Mouse (Mus musculus) liver, embryonic 14.5 days (tissue): ENCODE measurements around the gene Vars. TPM values are rescaled to one million over a fixed set of nuclear protein-coding genes. Genes with fewer than 3 reads are reported as not detected.

Experiments used
- ATAC-seq: fragments of 200-750 bp; cut with Nextera tagmentation; 2 replicates; pipeline ENCODE4 v1.8.0; 2017; ENCODE audit warnings: moderate number of reproducible peaks, mild to moderate bottlenecking, moderate library complexity; ENCODE audit not compliant: insufficient read depth
- DNase-seq, 3 experiments: peaks; one replicate each; pipeline ENCODE4 v3.0.0-alpha.2; 2012 to 2013; ENCODE audit warnings: low read depth in 3 of 3, low spot score in 3 of 3
- H3K27ac ChIP-seq: fragments of 300-500 bp; sonication (generic); 2 replicates; pipeline ENCODE4 v1.5.1; 2014; ENCODE audit warnings: moderate library complexity, mild to moderate bottlenecking, control low read depth, inconsistent platforms
- H3K27me3 ChIP-seq: fragments of 300-500 bp; sonication (generic); 2 replicates; pipeline ENCODE4 v1.6.1; 2014; ENCODE audit warnings: mild to moderate bottlenecking, low read length, moderate library complexity; ENCODE audit not compliant: control insufficient read depth, insufficient read depth
- H3K36me3 ChIP-seq: fragments of 300-500 bp; sonication (generic); replicated peaks from 2 replicates; pipeline ENCODE4 v1.6.1; 2014; ENCODE audit warnings: low read depth; ENCODE audit not compliant: control insufficient read depth, insufficient read depth
- H3K4me1 ChIP-seq, 2 experiments: fragments of 200-500 bp in 1 of 2; fragments of 300-500 bp in 1 of 2; sonication (generic) in 1 of 2; replicated peaks; 2 replicates each; pipeline ENCODE4 v1.6.1; 2012 to 2014; ENCODE audit warnings: antibody characterized with exemption in 1 of 2, inconsistent platforms in 1 of 2, low read length in 1 of 2; ENCODE audit not compliant: control insufficient read depth in 2 of 2, insufficient read depth in 2 of 2
- H3K4me2 ChIP-seq: fragments of 300-500 bp; sonication (generic); 2 replicates; pipeline ENCODE4 v1.6.1; 2014; ENCODE audit warnings: low read depth, mild to moderate bottlenecking, control low read depth, moderate library complexity
- H3K4me3 ChIP-seq, 2 experiments: fragments of 200-500 bp in 1 of 2; fragments of 300-500 bp in 1 of 2; sonication (generic) in 1 of 2; 2 replicates each; pipeline ENCODE4 v1.5.1; 2012 to 2014; ENCODE audit warnings: low read depth in 2 of 2, low read length in 2 of 2, mild to moderate bottlenecking in 2 of 2, control low read depth in 1 of 2, inconsistent platforms in 1 of 2, moderate library complexity in 1 of 2; ENCODE audit not compliant: insufficient read depth in 1 of 2
- H3K9ac ChIP-seq: fragments of 300-500 bp; sonication (generic); replicated peaks from 2 replicates; pipeline ENCODE4 v1.6.1; 2014; ENCODE audit warnings: mild to moderate bottlenecking, control low read depth, moderate library complexity
- H3K9me3 ChIP-seq: fragments of 300-500 bp; sonication (generic); 2 replicates; pipeline ENCODE4 v1.6.1; 2016; ENCODE audit warnings: low read length, mixed read lengths; ENCODE audit not compliant: control insufficient read depth
- CTCF ChIP-seq: IDR thresholded peaks from 2 replicates; pipeline ENCODE4 v1.5.1; 2016; ENCODE audit warnings: antibody characterized with exemption, low read depth, control low read depth
- EP300 ChIP-seq: IDR thresholded peaks from 2 replicates; pipeline ENCODE4 v1.6.1; 2016; ENCODE audit warnings: antibody characterized with exemption, low read depth
- WGBS: fragments of 180-500 bp; shearing (Covaris S2); extraction: QIAGEN DNeasy Blood & Tissue Kit; methylation state at CpG from one replicate; pipeline ENCODE4 v1.1.7; 2014; ENCODE audit not compliant: insufficient replicate concordance; 5-methylcytosine and 5-hydroxymethylcytosine counted together
- polyA plus RNA-seq, 2 experiments: library from polyadenylated mRNA; depleted of rRNA in 1 of 2; stranded (reverse) in 1 of 2; unstranded in 1 of 2; fragments of >200 nt; fragmentation: Nextera tagmentation in 1 of 2; extraction: Ambion mirVana in 1 of 2; gene quantifications; 2 replicates each; pipeline versions ENCODE4 v1.2.1 to v1.2.3; 2012 to 2014

The Vars gene
- polyA plus RNA-seq, 2 experiments, result 61.7 to 67.6 TPM

- DNase-seq, result no peak
These were observed 11.6 kb downstream of the Vars start for GRCm38 (mm10) chr17:35012430-35012829.

GRCm38 (mm10) chr17:35013221-35013620 is 12.4 kb downstream of the Vars start:
- ATAC-seq (no peak), DNase-seq (no peak)
- no peak for TF ChIP-seq EP300
- H3K36me3 ChIP-seq, result peaks cover 78% of the 10 kb centered on the region
- WGBS, result 74% methylated on average over 6 of the region's 6 CpGs
- no peak overlapping the region for H3K27ac ChIP-seq
- H3K4me2 ChIP-seq, result no peak overlapping the region
- H3K4me3 ChIP-seq, result no peak overlapping the region
- H3K4me1 ChIP-seq, result no peaks in the 10 kb centered on the region
- no peaks in the 10 kb centered on the region for H3K9me3 ChIP-seq
- H3K9ac ChIP-seq, result no peak overlapping the region
- no peaks in the 10 kb centered on the region for H3K27me3 ChIP-seq

More at GRCm38 (mm10) chr17:35012430-35012829, 11.6 kb downstream of the Vars start:
- no peaks in the 10 kb centered on the region for H3K4me1 ChIP-seq
- no peak for ATAC-seq
- no peak overlapping the region for H3K27ac ChIP-seq
- TF ChIP-seq EP300, result no peak
- no peak for TF ChIP-seq CTCF
- H3K4me2 ChIP-seq, result no peak overlapping the region
- H3K9me3 ChIP-seq, result no peaks in the 10 kb centered on the region
- H3K27me3 ChIP-seq, result no peaks in the 10 kb centered on the region
- peaks cover 85% of the 10 kb centered on the region for H3K36me3 ChIP-seq
- WGBS, result 84% methylated on average over 13 of the region's 13 CpGs
- no peak overlapping the region for H3K9ac ChIP-seq
- H3K4me3 ChIP-seq, result no peak overlapping the region

GRCm38 (mm10) chr17:35015296-35015695 is 14.5 kb downstream of the Vars start:
- Histone ChIP-seq H3K9me3 (no peaks in the 10 kb centered on the region), H3K4me1 (no peaks in the 10 kb centered on the region), H3K4me2 (no peak overlapping the region), H3K9ac (no peak overlapping the region), H3K4me3 (no peak overlapping the region), H3K36me3 (peaks cover 58% of the 10 kb centered on the region), H3K27me3 (no peaks in the 10 kb centered on the region), H3K27ac (no peak overlapping the region)
- DNase-seq (no peak), ATAC-seq (no peak)
- TF ChIP-seq CTCF (no peak), EP300 (no peak)
- 89% methylated on average over 16 of the region's 16 CpGs for WGBS

- Histone ChIP-seq H3K9me3 (no peaks in the 10 kb centered on the region), H3K27me3 (no peaks in the 10 kb centered on the region), H3K36me3 (peaks cover 47% of the 10 kb centered on the region), H3K4me1 (peaks cover 2% of the 10 kb centered on the region in 2 experiments), H3K9ac (no peak within 1 kb of the TSS), H3K27ac (no peak within 1 kb of the TSS), H3K4me2 (no peak within 1 kb of the TSS), H3K4me3 (no peak within 1 kb of the TSS)
- WGBS, result 83% methylated on average over 12 of the region's 12 CpGs
- TF ChIP-seq EP300 (no peak), CTCF (no peak)
- ATAC-seq (no peak), DNase-seq (no peak)
These were observed 15.6 kb downstream of the Vars start, which contains the start of gene Vwa7 for GRCm38 (mm10) chr17:35016376-35016775. Gene Vwa7 (plus strand): TSS chr17:35016579.

GRCm38 (mm10) chr17:35016791-35017705 is 16.3 kb downstream of the Vars start:
- Histone ChIP-seq H3K4me2 (no peak overlapping the region), H3K9me3 (no peaks in the 10 kb centered on the region), H3K27me3 (no peaks in the 10 kb centered on the region), H3K4me3 (no peak overlapping the region), H3K27ac (no peak overlapping the region), H3K9ac (no peak overlapping the region), H3K4me1 (peaks cover 9% of the 10 kb centered on the region in 2 experiments), H3K36me3 (peaks cover 41% of the 10 kb centered on the region)
- WGBS, result 72% methylated on average over 10 of the region's 10 CpGs
- TF ChIP-seq CTCF (no peak), EP300 (no peak)
- DNase-seq, result no peak
- ATAC-seq, result no peak
